Mouse (Mus musculus) liver, adult (tissue): ENCODE measurements at regions not wholly inside any gene's neighbourhood (a gene's known extent, or its start where the extent isn't known, plus 50 kb on each side); places are given as distances from the start of the nearest gene placed in this dataset.

ENCODE experiments used
- GATA4 ChIP-seq: IDR thresholded peaks from 2 replicates; pipeline ENCODE4 v1.6.1; 2014; ENCODE audit warnings: mild to moderate bottlenecking, low read length; ENCODE audit not compliant: insufficient replicate concordance

GRCm38 (mm10) chr6:51257524-51257923 lies 174.9 kb upstream of the Nfe2l3 start:
- no peak for TF ChIP-seq GATA4

- no peak for TF ChIP-seq GATA4
These were observed 174.2 kb upstream of the Nfe2l3 start for GRCm38 (mm10) chr6:51258304-51258703.

GRCm38 (mm10) chr6:51263595-51263994 lies 168.9 kb upstream of the Nfe2l3 start:
- TF ChIP-seq GATA4 = no peak

GRCm38 (mm10) chr6:51265329-51265728 lies 167.1 kb upstream of the Nfe2l3 start:
- no peak for TF ChIP-seq GATA4

- no peak for TF ChIP-seq GATA4
These were observed 165.7 kb upstream of the Nfe2l3 start for GRCm38 (mm10) chr6:51266721-51267120.

GRCm38 (mm10) chr6:51267888-51268287 lies 164.6 kb upstream of the Nfe2l3 start:
- no peak for TF ChIP-seq GATA4

- no peak for TF ChIP-seq GATA4
These were observed 163.5 kb upstream of the Nfe2l3 start for GRCm38 (mm10) chr6:51268931-51269330.

GRCm38 (mm10) chr6:51269617-51270016 lies 162.9 kb upstream of the Nfe2l3 start:
- no peak for TF ChIP-seq GATA4

GRCm38 (mm10) chr6:51270216-51271127 lies 162.0 kb upstream of the Nfe2l3 start:
- TF ChIP-seq GATA4 = no peak

- no peak for TF ChIP-seq GATA4
These were observed 161.4 kb upstream of the Nfe2l3 start for GRCm38 (mm10) chr6:51271128-51271480.

- TF ChIP-seq GATA4 = no peak
These were observed 160.2 kb upstream of the Nfe2l3 start for GRCm38 (mm10) chr6:51272136-51272736.

GRCm38 (mm10) chr6:51279491-51279890 lies 153.0 kb upstream of the Nfe2l3 start:
- no peak for TF ChIP-seq GATA4

GRCm38 (mm10) chr6:51280231-51280630 lies 152.2 kb upstream of the Nfe2l3 start:
- no peak for TF ChIP-seq GATA4

GRCm38 (mm10) chr6:51283916-51284706 lies 148.4 kb upstream of the Nfe2l3 start:
- no peak for TF ChIP-seq GATA4

- no peak for TF ChIP-seq GATA4
These were observed 147.6 kb upstream of the Nfe2l3 start for GRCm38 (mm10) chr6:51284881-51285280.

- TF ChIP-seq GATA4 = no peak
These were observed 145.6 kb upstream of the Nfe2l3 start for GRCm38 (mm10) chr6:51286836-51287235.
